Mouse (Mus musculus): ENCODE measurements around the gene Uvssa. TPM values are rescaled to one million over a fixed set of nuclear protein-coding genes. Genes with fewer than 3 reads are reported as not detected.

Gene Uvssa
- total and polyA plus RNA-seq, 2 experiments from 2014 or later: 3.7 to 5.5 TPM

DNA sequence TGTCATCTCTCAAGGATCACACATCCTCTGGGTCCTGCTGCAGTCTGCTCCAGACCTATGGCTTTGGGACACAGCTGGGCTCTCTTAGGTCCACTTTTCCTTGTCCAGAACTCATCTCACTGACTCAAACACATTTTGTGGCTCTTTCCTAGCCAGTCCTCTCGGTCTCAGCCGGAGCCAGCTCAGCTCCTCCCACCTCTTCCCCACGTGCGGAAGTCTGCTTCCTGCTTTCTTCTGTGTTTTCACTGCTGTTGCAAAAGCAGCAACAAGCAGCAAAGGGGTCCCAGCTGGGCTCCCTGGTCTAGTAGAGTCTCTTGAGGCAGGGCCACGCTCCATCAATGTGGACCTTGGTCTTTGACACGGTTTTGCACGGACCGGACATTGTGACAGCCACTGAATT is 77.4 kb downstream of the Uvssa start:
- WGBS: 48% methylated on average over 8 of the region's 8 CpGs
- Histone ChIP-seq H3K36me3 (replicated peaks; ENCODE audit: control insufficient read depth, insufficient read depth, low read length) (no peaks in the 10 kb centered on the region), H3K27ac (ENCODE audit: low read depth) (no peak overlapping the region), H3K4me2 (ENCODE audit: low read depth, low read length) (no peak overlapping the region), H3K9ac (replicated peaks; ENCODE audit: low read depth, low read length) (no peak overlapping the region), H3K4me1 (ENCODE audit: control insufficient read depth, insufficient read depth) (no peaks in the 10 kb centered on the region), H3K27me3 (ENCODE audit: control insufficient read depth, insufficient read depth, low read length) (no peaks in the 10 kb centered on the region), H3K4me3 (ENCODE audit: low read depth, low read length) (no peak overlapping the region), H3K9me3 (replicated peaks; ENCODE audit: control insufficient read depth, low read length) (no peaks in the 10 kb centered on the region)
- ATAC-seq (ENCODE audit: insufficient read depth, low read depth) (no peak), DNase-seq (ENCODE audit: low spot score) (no peak)
- TF ChIP-seq CTCF (IDR thresholded peaks at IDR 0.05; ENCODE audit: low read depth) (no peak), EP300 (IDR thresholded peaks at IDR 0.05; ENCODE audit: low read depth) (no peak)

DNA sequence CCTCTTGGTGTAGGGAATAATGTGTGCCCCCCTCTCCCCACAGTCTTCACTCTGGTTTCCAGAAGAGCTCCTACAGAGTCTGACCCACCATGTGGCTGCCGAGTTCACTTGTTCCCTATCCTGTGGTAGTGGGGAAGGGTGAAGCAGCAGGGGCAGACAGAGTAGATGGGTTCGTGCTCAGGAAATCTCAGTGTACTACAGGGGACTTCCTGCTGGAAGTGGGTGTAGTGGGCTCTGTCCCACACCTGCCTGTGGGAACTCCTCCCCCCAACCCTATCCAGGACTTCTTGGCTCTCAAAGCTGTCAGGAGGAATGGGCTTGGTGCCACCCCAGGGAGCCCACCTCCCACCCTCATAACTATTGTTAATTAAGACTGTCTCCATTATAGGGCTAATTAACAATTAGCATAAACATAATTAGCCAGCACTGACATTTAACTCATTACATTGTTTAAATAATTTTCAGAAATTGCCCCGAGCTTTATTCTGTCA is 79.8 kb downstream of the Uvssa start:
- H3K4me3 ChIP-seq (ENCODE audit: low read depth, low read length): no peak overlapping the region
- H3K9ac ChIP-seq (replicated peaks; ENCODE audit: low read depth, low read length): no peak overlapping the region
- 67% methylated on average over 3 of the region's 3 CpGs for WGBS
- H3K9me3 ChIP-seq (replicated peaks; ENCODE audit: control insufficient read depth, low read length): no peaks in the 10 kb centered on the region
- H3K27ac ChIP-seq (ENCODE audit: low read depth): no peak overlapping the region
- TF ChIP-seq EP300 (IDR thresholded peaks at IDR 0.05; ENCODE audit: low read depth): no peak
- TF ChIP-seq CTCF (IDR thresholded peaks at IDR 0.05; ENCODE audit: low read depth): no peak
- DNase-seq (ENCODE audit: low spot score) (no peak), ATAC-seq (ENCODE audit: insufficient read depth, low read depth) (no peak)
- no peaks in the 10 kb centered on the region for H3K4me1 ChIP-seq (ENCODE audit: control insufficient read depth, insufficient read depth)
- no peaks in the 10 kb centered on the region for H3K36me3 ChIP-seq (replicated peaks; ENCODE audit: control insufficient read depth, insufficient read depth, low read length)
- no peaks in the 10 kb centered on the region for H3K27me3 ChIP-seq (ENCODE audit: control insufficient read depth, insufficient read depth, low read length)
- no peak overlapping the region for H3K4me2 ChIP-seq (ENCODE audit: low read depth, low read length)

DNA sequence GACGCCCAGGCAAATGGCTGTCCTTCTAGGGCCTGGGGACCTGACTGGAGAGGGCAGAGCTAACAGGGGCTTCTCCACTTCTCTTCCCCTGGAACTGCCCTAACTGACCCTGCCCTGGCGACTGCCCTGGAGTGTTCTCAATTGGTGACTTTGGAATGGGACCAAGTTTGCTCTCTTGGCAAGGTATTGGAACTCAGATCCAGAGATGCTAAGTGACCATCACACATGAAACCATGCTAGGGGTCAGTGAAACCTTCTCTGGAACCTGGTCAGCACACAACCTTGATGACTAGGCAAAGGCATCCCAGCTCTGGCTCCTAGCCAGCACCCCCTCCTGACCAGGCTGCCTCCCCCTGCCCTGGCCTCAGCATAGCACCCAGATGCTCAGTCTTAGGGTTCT is 80.8 kb downstream of the Uvssa start:
- Histone ChIP-seq H3K27ac (ENCODE audit: low read depth) (no peak overlapping the region), H3K4me2 (ENCODE audit: low read depth, low read length) (no peak overlapping the region), H3K9ac (replicated peaks; ENCODE audit: low read depth, low read length) (no peak overlapping the region), H3K9me3 (replicated peaks; ENCODE audit: control insufficient read depth, low read length) (no peaks in the 10 kb centered on the region), H3K4me3 (ENCODE audit: low read depth, low read length) (no peak overlapping the region), H3K4me1 (ENCODE audit: control insufficient read depth, insufficient read depth) (no peaks in the 10 kb centered on the region), H3K27me3 (ENCODE audit: control insufficient read depth, insufficient read depth, low read length) (0 out of 2 replicates have a peak, but pooled peaks cover 2% of the 10 kb centered on the region), H3K36me3 (replicated peaks; ENCODE audit: control insufficient read depth, insufficient read depth, low read length) (no peaks in the 10 kb centered on the region)
- ATAC-seq (ENCODE audit: insufficient read depth, low read depth): no peak
- no peak for DNase-seq (ENCODE audit: low spot score)
- 54% methylated on average over 2 of the region's 2 CpGs for WGBS
- TF ChIP-seq EP300 (IDR thresholded peaks at IDR 0.05; ENCODE audit: low read depth) (no peak), CTCF (IDR thresholded peaks at IDR 0.05; ENCODE audit: low read depth) (no peak)

DNA sequence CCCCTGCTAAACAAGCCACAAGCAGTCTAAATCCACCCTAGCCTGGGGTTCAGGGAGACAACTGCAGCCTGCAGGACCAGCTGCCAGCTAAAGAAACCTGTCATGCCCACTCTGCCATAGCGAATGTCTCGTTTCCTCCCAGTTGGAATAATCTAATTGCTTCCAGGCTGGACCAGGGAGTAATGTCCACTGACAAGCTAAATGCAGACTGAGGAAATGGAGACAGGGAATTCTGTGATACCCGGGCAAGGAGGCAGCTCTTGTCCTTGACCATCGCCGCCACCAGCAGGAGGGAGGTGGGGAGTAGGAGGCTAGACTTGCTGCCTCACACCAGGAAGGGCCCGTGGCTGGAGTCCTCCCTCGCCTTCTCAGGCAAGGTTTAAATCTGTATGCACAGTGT is 86.0 kb downstream of the Uvssa start:
- Histone ChIP-seq H3K27me3 (ENCODE audit: control insufficient read depth, insufficient read depth, low read length) (0 out of 2 replicates have a peak, but pooled peaks cover 13% of the 10 kb centered on the region), H3K36me3 (replicated peaks; ENCODE audit: control insufficient read depth, insufficient read depth, low read length) (no peaks in the 10 kb centered on the region), H3K9me3 (replicated peaks; ENCODE audit: control insufficient read depth, low read length) (no peaks in the 10 kb centered on the region), H3K27ac (ENCODE audit: low read depth) (no peak overlapping the region), H3K4me2 (ENCODE audit: low read depth, low read length) (no peak overlapping the region), H3K4me1 (ENCODE audit: control insufficient read depth, insufficient read depth) (no peaks in the 10 kb centered on the region), H3K4me3 (ENCODE audit: low read depth, low read length) (no peak overlapping the region), H3K9ac (replicated peaks; ENCODE audit: low read depth, low read length) (no peak overlapping the region)
- TF ChIP-seq EP300 (IDR thresholded peaks at IDR 0.05; ENCODE audit: low read depth) (no peak), CTCF (IDR thresholded peaks at IDR 0.05; ENCODE audit: low read depth) (no peak)
- 66% methylated on average over 7 of the region's 7 CpGs for WGBS
- DNase-seq (ENCODE audit: low spot score) (no peak), ATAC-seq (ENCODE audit: insufficient read depth, low read depth) (no peak)

DNA sequence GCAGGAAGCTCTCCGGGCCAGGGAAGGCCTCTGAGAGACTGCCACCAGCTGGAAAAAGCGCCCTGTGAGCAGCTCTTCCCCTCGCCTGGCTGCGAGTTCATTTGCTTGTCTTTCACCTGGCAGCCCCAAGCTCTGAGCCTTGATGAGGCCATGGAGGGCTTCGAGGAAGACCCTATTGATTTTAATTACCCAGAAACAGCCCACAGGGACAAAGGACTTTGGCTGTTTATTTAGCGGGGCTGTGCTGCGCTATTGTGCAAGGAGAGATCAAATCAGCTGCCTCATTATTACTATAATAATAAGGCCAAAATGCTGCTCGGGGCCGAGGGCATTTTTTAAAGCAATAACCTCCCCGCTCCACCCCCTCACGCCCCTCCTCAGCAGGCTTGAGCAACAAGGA is 87.1 kb downstream of the Uvssa start:
- DNase-seq (ENCODE audit: low spot score): no peak
- Histone ChIP-seq H3K36me3 (replicated peaks; ENCODE audit: control insufficient read depth, insufficient read depth, low read length) (no peaks in the 10 kb centered on the region), H3K4me2 (ENCODE audit: low read depth, low read length) (no peak overlapping the region), H3K27me3 (ENCODE audit: control insufficient read depth, insufficient read depth, low read length) (0 out of 2 replicates have a peak, but pooled peaks cover 13% of the 10 kb centered on the region), H3K4me3 (ENCODE audit: low read depth, low read length) (no peak overlapping the region), H3K27ac (ENCODE audit: low read depth) (no peak overlapping the region), H3K9me3 (replicated peaks; ENCODE audit: control insufficient read depth, low read length) (no peaks in the 10 kb centered on the region), H3K4me1 (ENCODE audit: control insufficient read depth, insufficient read depth) (no peaks in the 10 kb centered on the region), H3K9ac (replicated peaks; ENCODE audit: low read depth, low read length) (no peak overlapping the region)
- TF ChIP-seq CTCF (IDR thresholded peaks at IDR 0.05; ENCODE audit: low read depth): no peak
- TF ChIP-seq EP300 (IDR thresholded peaks at IDR 0.05; ENCODE audit: low read depth): no peak
- no peak for ATAC-seq (ENCODE audit: insufficient read depth, low read depth)
- 72% methylated on average over 11 of the region's 11 CpGs for WGBS

Other genes starting within 250 kb of the Uvssa start
- 56.9 and 58.1 TPM in 2 replicates for gene Spon2, start 160.1 kb upstream of the Uvssa start, total RNA-seq (2014; rRNA removed; ENCODE audit: low replicate concordance)
- gene Spon2, start 160.1 kb upstream of the Uvssa start, polyA plus RNA-seq (2015; fragmentation: Nextera tagmentation; extraction: Ambion mirVana): 42.5 and 47.2 TPM in 2 replicates
- gene Ctbp1, start 103.6 kb upstream of the Uvssa start, total RNA-seq (2014; rRNA removed; ENCODE audit: low replicate concordance): 295 and 352 TPM in 2 replicates
- 156 and 165 TPM in 2 replicates for gene Ctbp1, start 103.6 kb upstream of the Uvssa start, polyA plus RNA-seq (2015; fragmentation: Nextera tagmentation; extraction: Ambion mirVana)
- 166 and 168 TPM in 2 replicates for gene Maea, start 43.0 kb upstream of the Uvssa start, total RNA-seq (2014; rRNA removed; ENCODE audit: low replicate concordance)
- 122 and 127 TPM in 2 replicates for gene Maea, start 43.0 kb upstream of the Uvssa start, polyA plus RNA-seq (2015; fragmentation: Nextera tagmentation; extraction: Ambion mirVana)
- gene Nkx1-1, start 55.4 kb downstream of the Uvssa start, total RNA-seq (2014; rRNA removed; ENCODE audit: low replicate concordance): not detected in 2 replicates
- not detected in 2 replicates for gene Nkx1-1, start 55.4 kb downstream of the Uvssa start, polyA plus RNA-seq (2015; fragmentation: Nextera tagmentation; extraction: Ambion mirVana)

Measured in heart, postnatal 0 days (tissue).